Mouse (Mus musculus) cerebellum, adult 11 months (tissue): ENCODE data around the gene Klhl32.
A peak's percentile ranks its signal among the peaks of the same experiment; 100 is the strongest.
"Not testable (repeated sequence)": the region's sequence is repeated elsewhere in the genome, so short reads cannot be mapped to it uniquely, and the experiment has no call there.

Source experiments
- DNase-seq: peaks from one replicate; pipeline ENCODE4 v3.0.0; 2022

Gene Klhl32

GRCm38 (mm10) chr4:24850401-24851325, at the start of gene Klhl32:
TSS of gene Klhl32 (minus strand) at chr4:24851124.
- DNase-seq = peak; percentile 88

- DNase-seq = no peak
These were observed 48.2 kb upstream of the Klhl32 start for GRCm38 (mm10) chr4:24899146-24899545.

GRCm38 (mm10) chr4:24898636-24899035, 47.7 kb upstream of the Klhl32 start:
- no peak for DNase-seq

GRCm38 (mm10) chr4:24897851-24898515, 47.1 kb upstream of the Klhl32 start, which contains the start of gene Ndufaf4:
TSS of gene Ndufaf4 (plus strand) at chr4:24898083.
- peak; percentile 98 for DNase-seq

GRCm38 (mm10) chr4:24897351-24897750, 46.4 kb upstream of the Klhl32 start:
- no peak for DNase-seq

- DNase-seq = peak; percentile 10
These were observed 45.9 kb upstream of the Klhl32 start for GRCm38 (mm10) chr4:24896829-24897228.

- DNase-seq = no peak
These were observed 43.7 kb upstream of the Klhl32 start for GRCm38 (mm10) chr4:24894625-24895024.

GRCm38 (mm10) chr4:24892293-24892692, 41.4 kb upstream of the Klhl32 start:
- DNase-seq = not testable (repeated sequence)

GRCm38 (mm10) chr4:24889386-24889785, 38.5 kb upstream of the Klhl32 start:
- DNase-seq = not testable (repeated sequence)

GRCm38 (mm10) chr4:24869230-24869629, 18.3 kb upstream of the Klhl32 start:
- DNase-seq = no peak

- DNase-seq = no peak
These were observed 14.8 kb upstream of the Klhl32 start for GRCm38 (mm10) chr4:24865691-24866090.

GRCm38 (mm10) chr4:24847406-24847805, 3.5 kb downstream of the Klhl32 start:
- no peak for DNase-seq

GRCm38 (mm10) chr4:24845546-24845945, 5.4 kb downstream of the Klhl32 start:
- no peak for DNase-seq

- no peak for DNase-seq
These were observed 12.4 kb downstream of the Klhl32 start for GRCm38 (mm10) chr4:24838567-24838966.

- DNase-seq = no peak
These were observed 15.4 kb downstream of the Klhl32 start for GRCm38 (mm10) chr4:24835555-24835954.

GRCm38 (mm10) chr4:24808316-24808715, 42.6 kb downstream of the Klhl32 start:
- no peak for DNase-seq

GRCm38 (mm10) chr4:24801881-24802280, 49.0 kb downstream of the Klhl32 start:
- DNase-seq = no peak

GRCm38 (mm10) chr4:24801343-24801742, 49.6 kb downstream of the Klhl32 start:
- no peak for DNase-seq

- no peak for DNase-seq
These were observed 50.5 kb downstream of the Klhl32 start for GRCm38 (mm10) chr4:24800345-24800936.

- DNase-seq = no peak
These were observed 51.9 kb downstream of the Klhl32 start for GRCm38 (mm10) chr4:24799037-24799436.

GRCm38 (mm10) chr4:24797868-24798267, 53.1 kb downstream of the Klhl32 start:
- DNase-seq = no peak

- no peak for DNase-seq
These were observed 53.6 kb downstream of the Klhl32 start for GRCm38 (mm10) chr4:24797280-24797679.

GRCm38 (mm10) chr4:24796229-24796628, 54.7 kb downstream of the Klhl32 start:
- DNase-seq = peak; percentile 69

- DNase-seq = no peak
These were observed 55.7 kb downstream of the Klhl32 start for GRCm38 (mm10) chr4:24795180-24795579.
